Mouse (Mus musculus): Measurements from ENCODE around the gene Gabrq. TPM values are rescaled to one million over a fixed set of nuclear protein-coding genes. Genes with fewer than 3 reads are reported as not detected.

Gene Gabrq
- total and polyA plus RNA-seq, 3 experiments, result not detected

DNA sequence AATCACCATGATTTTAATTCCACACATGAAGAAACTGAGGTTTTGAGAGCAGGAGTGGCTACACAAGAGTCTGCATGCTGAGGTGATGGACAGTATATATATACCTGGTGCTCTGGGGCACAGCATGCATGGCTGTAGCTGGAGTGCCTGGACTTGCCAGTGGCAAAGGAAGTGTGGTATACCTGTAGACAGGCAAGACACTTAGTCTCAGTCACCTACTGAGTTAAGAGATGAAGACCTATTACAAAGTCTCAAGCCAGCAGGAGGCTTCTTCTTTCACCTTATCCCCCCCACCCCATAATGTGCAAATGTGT lies 35.5 kb upstream of the Gabrq start:
- no peaks in the 10 kb centered on the region for H3K79me2 ChIP-seq (replicated peaks; ENCODE audit: control insufficient read depth, extremely low read depth, insufficient read depth, poor library complexity, severe bottlenecking)
- no peaks in the 10 kb centered on the region for H3K27me3 ChIP-seq (replicated peaks)
- no peak overlapping the region for H3K27ac ChIP-seq (ENCODE audit: insufficient read depth, low read depth)
- no peak for TF ChIP-seq CHD2 (IDR thresholded peaks at IDR 0.05; ENCODE audit: low read length)
- no peaks in the 10 kb centered on the region for H3K9me3 ChIP-seq (replicated peaks; ENCODE audit: low read length)
- in situ Hi-C loops (cut with MboI; ENCODE audit: low pct_ligation_motif_present, low pct_unique_long_range_greater_than_20kb, low sequenced_read_pairs), result no loop called here
- no peaks in the 10 kb centered on the region for H3K36me3 ChIP-seq (replicated peaks in 1 of 2; ENCODE audit: control insufficient read depth in 1 of 2, insufficient read depth in 1 of 2, low read length in 1 of 2)
- DNase-seq (ENCODE audit: extremely low read depth), result no peak
- no peaks in the 10 kb centered on the region for H3K4me1 ChIP-seq (ENCODE audit: control insufficient read depth in 1 of 2, insufficient read depth in 2 of 2)
- H3K4me2 ChIP-seq (ENCODE audit: insufficient read depth, low read depth, poor library complexity, severe bottlenecking), result no peak overlapping the region
- no peak overlapping the region for H3K4me3 ChIP-seq (replicated peaks in 1 of 3; ENCODE audit: low read depth in 2 of 3, low read length in 2 of 3, poor library complexity in 1 of 3)
- dilution Hi-C loops (cut with MboI; ENCODE audit: extremely low pct_ligation_motif_present, extremely low pct_unique_long_range_greater_than_20kb, low sequenced_read_pairs), result no loop called here
- no peak overlapping the region for H3K9ac ChIP-seq (ENCODE audit: insufficient read depth, low read depth)

DNA sequence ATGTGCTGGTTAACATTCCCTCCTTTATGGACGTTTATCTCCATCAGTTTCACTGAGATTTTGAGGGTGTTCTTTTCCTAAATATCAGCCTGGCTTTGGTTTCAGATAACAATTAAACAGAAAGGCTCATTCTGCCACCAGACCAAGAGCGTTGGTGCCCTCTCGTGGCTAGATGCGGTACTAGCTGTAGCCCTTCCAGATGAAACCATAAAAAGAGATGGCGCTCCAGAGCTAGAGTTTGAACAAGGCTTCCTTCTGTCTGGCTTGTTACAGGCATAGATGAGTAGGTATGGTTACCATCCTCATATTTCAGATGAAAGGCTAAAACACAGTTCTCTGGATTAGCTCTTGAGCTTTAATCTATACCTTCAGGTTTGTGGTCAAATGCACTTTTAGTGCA lies 5.4 kb upstream of the Gabrq start:
- H3K4me1 ChIP-seq (ENCODE audit: control insufficient read depth in 1 of 2, insufficient read depth in 2 of 2), result no peaks in the 10 kb centered on the region
- H3K79me2 ChIP-seq (replicated peaks; ENCODE audit: control insufficient read depth, extremely low read depth, insufficient read depth, poor library complexity, severe bottlenecking), result no peaks in the 10 kb centered on the region
- H3K36me3 ChIP-seq (replicated peaks in 1 of 2; ENCODE audit: control insufficient read depth in 1 of 2, insufficient read depth in 1 of 2, low read length in 1 of 2), result no peaks in the 10 kb centered on the region
- peak; percentile 60 for DNase-seq (ENCODE audit: extremely low read depth)
- no peak overlapping the region for H3K4me2 ChIP-seq (ENCODE audit: insufficient read depth, low read depth, poor library complexity, severe bottlenecking)
- in situ Hi-C loops (cut with MboI; ENCODE audit: low pct_ligation_motif_present, low pct_unique_long_range_greater_than_20kb, low sequenced_read_pairs), result no loop called here
- no peaks in the 10 kb centered on the region for H3K9me3 ChIP-seq (replicated peaks; ENCODE audit: low read length)
- dilution Hi-C loops (cut with MboI; ENCODE audit: extremely low pct_ligation_motif_present, extremely low pct_unique_long_range_greater_than_20kb, low sequenced_read_pairs), result no loop called here
- no peak overlapping the region for H3K9ac ChIP-seq (ENCODE audit: insufficient read depth, low read depth)
- no peak overlapping the region for H3K4me3 ChIP-seq (replicated peaks in 1 of 3; ENCODE audit: low read depth in 2 of 3, low read length in 2 of 3, poor library complexity in 1 of 3)
- H3K27ac ChIP-seq (ENCODE audit: insufficient read depth, low read depth), result no peak overlapping the region
- TF ChIP-seq JUN (IDR thresholded peaks at IDR 0.05; ENCODE audit: insufficient read depth, low read depth, low read length) (no peak), CHD2 (IDR thresholded peaks at IDR 0.05; ENCODE audit: low read length) (no peak), ZC3H11A (IDR thresholded peaks at IDR 0.05; ENCODE audit: low read depth, low read length) (no peak), TCF12 (IDR thresholded peaks at IDR 0.05; ENCODE audit: low read depth, low read length) (no peak), POLR2A (IDR thresholded peaks at IDR 0.05; ENCODE audit: low read depth, low read length) (no peak), PAX5 (IDR thresholded peaks at IDR 0.05; ENCODE audit: low read length) (no peak), SIN3A (IDR thresholded peaks at IDR 0.05; ENCODE audit: low read length) (no peak), RAD21 (IDR thresholded peaks at IDR 0.05; ENCODE audit: low read depth, low read length) (peak; percentile 75), MYC (IDR thresholded peaks at IDR 0.05; ENCODE audit: low read depth, low read length) (no peak), UBTF (IDR thresholded peaks at IDR 0.05; ENCODE audit: low read depth, low read length) (no peak), USF2 (conservative IDR thresholded peaks at IDR 0.05; ENCODE audit: low read depth, low read length) (no peak), SMC3 (IDR thresholded peaks at IDR 0.05; ENCODE audit: low read depth, low read length) (peak; percentile 57), E2F4 (IDR thresholded peaks at IDR 0.05; ENCODE audit: insufficient replicate concordance, low read depth, low read length) (no peak), NELFE (IDR thresholded peaks at IDR 0.05; ENCODE audit: low read depth, low read length) (no peak), MEF2A (IDR thresholded peaks at IDR 0.05; ENCODE audit: borderline replicate concordance, low read depth, low read length) (no peak), POLR2AphosphoS2 (IDR thresholded peaks at IDR 0.05; ENCODE audit: low read depth, low read length) (no peak), ZKSCAN1 (IDR thresholded peaks at IDR 0.05; ENCODE audit: borderline replicate concordance, low read depth, low read length) (no peak), ELF1 (IDR thresholded peaks at IDR 0.05; ENCODE audit: low read depth, low read length) (no peak), CTCF (conservative IDR thresholded peaks at IDR 0.05 in 1 of 2, IDR thresholded peaks at IDR 0.05 in 1 of 2; ENCODE audit: low read depth in 2 of 2, low read length in 2 of 2) (peak; percentile 50 to 91), MXI1 (IDR thresholded peaks at IDR 0.05; ENCODE audit: low read depth, low read length) (no peak), ETS1 (conservative IDR thresholded peaks at IDR 0.05; ENCODE audit: low read depth, low read length) (no peak)
- no peaks in the 10 kb centered on the region for H3K27me3 ChIP-seq (replicated peaks)

Data from CH12.LX (cell line).